Mouse (Mus musculus): ENCODE data around the gene Capn1.

- TF ChIP-seq POLR2A (IDR thresholded peaks at IDR 0.05; ENCODE audit: extremely low read depth, insufficient read depth, low read length) (no peak), CTCF (IDR thresholded peaks at IDR 0.05; ENCODE audit: extremely low read depth, insufficient read depth, low read length) (no peak)
Measured at GRCm38 (mm10) chr19:6063081-6063480, 47.4 kb upstream of the Capn1 start.

Data from cortical plate, adult 2 months (tissue).